ENCODE assay signal across 8 mouse cellular contexts in the genomic region with DNA sequence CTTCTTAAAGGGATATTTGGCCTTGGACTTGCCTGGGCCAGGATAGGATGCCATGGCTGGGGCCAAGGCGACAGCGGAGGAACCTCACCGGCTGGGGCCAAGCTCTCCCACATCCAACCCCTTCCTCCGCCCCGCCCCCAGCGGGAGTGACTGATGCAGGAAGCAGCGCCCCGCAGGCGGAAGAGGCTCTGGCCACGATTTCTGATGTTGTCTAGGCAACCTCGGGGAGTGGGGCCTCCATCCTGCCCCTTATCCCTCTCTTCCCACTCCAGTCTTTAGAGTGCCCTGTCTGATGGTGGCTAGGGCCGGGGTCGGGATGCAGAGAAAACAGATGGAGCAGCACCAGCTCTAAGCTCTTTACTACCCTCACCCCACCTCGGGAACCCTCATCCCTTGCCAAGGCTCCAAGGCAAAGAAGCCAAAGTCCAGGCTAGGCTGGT. TPM values are rescaled to one million over a fixed set of nuclear protein-coding genes. Genes with fewer than 3 reads are reported as not detected.
DNase-seq lines count a peak whose midpoint lies in the region; ATAC-seq and TF ChIP-seq lines count a peak whose summit lies in the region.

No protein-coding gene starts in this region.

- no peaks in the 10 kb centered on the region for H3K9me3 ChIP-seq in E14TG2a.4 (ENCODE audit: low read length)
- H3K9me3 ChIP-seq in forebrain, embryonic 11.5 days (ENCODE audit: control insufficient read depth, low read length): no peaks in the 10 kb centered on the region
- H3K9me3 ChIP-seq in heart, embryonic 16.5 days (replicated peaks; ENCODE audit: control insufficient read depth, low read length): no peaks in the 10 kb centered on the region
- H3K9me3 ChIP-seq in liver, embryonic 13.5 days (replicated peaks): no peaks in the 10 kb centered on the region
- H3K9me3 ChIP-seq in stomach, embryonic 15.5 days: no peaks in the 10 kb centered on the region

- peak; percentile 85 for ATAC-seq in forebrain, embryonic 11.5 days (replicated peaks; ENCODE audit: low FRiP score)
- peak; percentile 86 for ATAC-seq in heart, embryonic 16.5 days (replicated peaks; ENCODE audit: extremely low read depth, insufficient read depth, low FRiP score)
- peak; percentile 84 for ATAC-seq in liver, embryonic 13.5 days (ENCODE audit: low read depth)
- peak; percentile 81 for ATAC-seq in stomach, embryonic 15.5 days (ENCODE audit: insufficient read depth, low FRiP score, low read depth)

- H3K27me3 ChIP-seq in E14TG2a.4 (ENCODE audit: insufficient read depth, low read length): no peaks in the 10 kb centered on the region
- H3K27me3 ChIP-seq in forebrain, embryonic 11.5 days (ENCODE audit: control insufficient read depth, insufficient read depth, low read length): no peaks in the 10 kb centered on the region
- no peaks in the 10 kb centered on the region for H3K27me3 ChIP-seq in heart, embryonic 16.5 days (ENCODE audit: control insufficient read depth, insufficient read depth, low read length)
- H3K27me3 ChIP-seq in liver, embryonic 13.5 days: no peaks in the 10 kb centered on the region
- H3K27me3 ChIP-seq in stomach, embryonic 15.5 days (replicated peaks): no peaks in the 10 kb centered on the region

- H3K4me2 ChIP-seq in forebrain, embryonic 11.5 days (ENCODE audit: low read depth, low read length, severe bottlenecking): peak overlapping the region; percentile 91
- peak overlapping the region; percentile 97 for H3K4me2 ChIP-seq in heart, embryonic 16.5 days (ENCODE audit: low read depth, low read length)
- peak overlapping the region; percentile 99 for H3K4me2 ChIP-seq in liver, embryonic 13.5 days
- peak overlapping the region; percentile 95 for H3K4me2 ChIP-seq in stomach, embryonic 15.5 days

- peaks cover 23% of the 10 kb centered on the region for H3K36me3 ChIP-seq in E14TG2a.4 (ENCODE audit: insufficient read depth, low read length)
- H3K36me3 ChIP-seq in forebrain, embryonic 11.5 days (ENCODE audit: control insufficient read depth, insufficient read depth, low read length): no peaks in the 10 kb centered on the region
- H3K36me3 ChIP-seq in heart, embryonic 16.5 days (ENCODE audit: control insufficient read depth, insufficient read depth): peaks cover 2% of the 10 kb centered on the region; the same call in 1 of the 2 replicates
- H3K36me3 ChIP-seq in liver, embryonic 13.5 days: peaks cover 25% of the 10 kb centered on the region
- no peaks in the 10 kb centered on the region for H3K36me3 ChIP-seq in stomach, embryonic 15.5 days

- H3K27ac ChIP-seq in forebrain, embryonic 11.5 days (ENCODE audit: low read depth, low read length): peak overlapping the region; percentile 67; the same call in 1 of the 2 replicates
- H3K27ac ChIP-seq in heart, embryonic 16.5 days (ENCODE audit: low read length): peak overlapping the region; percentile 90
- peak overlapping the region; percentile 90 for H3K27ac ChIP-seq in liver, embryonic 13.5 days
- peak overlapping the region; percentile 96 for H3K27ac ChIP-seq in stomach, embryonic 15.5 days

- DNase-seq in c-Kit-positive CD71-positive TER-119-negative erythroid progenitor cells, embryonic 14.5 days (ENCODE audit: low read depth): peak; percentile 84
- peak; percentile 93 for DNase-seq in forebrain, embryonic 11.5 days (ENCODE audit: low spot score)
- peak; percentile 98 for DNase-seq in kidney, postnatal 25 days
- peak; percentile 91 for DNase-seq in liver, embryonic 13.5 days
- DNase-seq in natural killer cell, adult 2 months (ENCODE audit: low spot score in 2 of 2): peak; percentile 62 to 65

- peak overlapping the region; percentile 95 for H3K4me3 ChIP-seq in E14TG2a.4 (replicated peaks; ENCODE audit: low read length)
- peak overlapping the region; percentile 57 for H3K4me3 ChIP-seq in forebrain, embryonic 11.5 days (ENCODE audit: low read depth, low read length)
- peak overlapping the region; percentile 81 for H3K4me3 ChIP-seq in heart, embryonic 16.5 days (ENCODE audit: low read length)
- H3K4me3 ChIP-seq in liver, embryonic 13.5 days (replicated peaks): peak overlapping the region; percentile 89
- peak overlapping the region; percentile 60 for H3K4me3 ChIP-seq in stomach, embryonic 15.5 days (replicated peaks)

- peak overlapping the region; percentile 56 for H3K9ac ChIP-seq in forebrain, embryonic 11.5 days (ENCODE audit: low read length)
- H3K9ac ChIP-seq in heart, embryonic 16.5 days (ENCODE audit: low read length): peak overlapping the region; percentile 81
- peak overlapping the region; percentile 96 for H3K9ac ChIP-seq in liver, embryonic 13.5 days
- peak overlapping the region; percentile 40; the same call in 1 of the 2 replicates for H3K9ac ChIP-seq in stomach, embryonic 15.5 days

- no peak for TF ChIP-seq CTCF in E14TG2a.4 (conservative IDR thresholded peaks at IDR 0.05; ENCODE audit: low read length)

- WGBS in forebrain, embryonic 11.5 days: 0% methylated on average over 14 of the region's 14 CpGs
- WGBS in heart, embryonic 16.5 days: 0% methylated on average over 14 of the region's 14 CpGs
- WGBS in liver, embryonic 13.5 days (ENCODE audit: insufficient replicate concordance): 0% methylated on average over 14 of the region's 14 CpGs
- WGBS in stomach, embryonic 15.5 days: under 1% methylated on average over 14 of the region's 14 CpGs

- H3K4me1 ChIP-seq in E14TG2a.4 (replicated peaks; ENCODE audit: low read depth, low read length): peaks cover 88% of the 10 kb centered on the region
- H3K4me1 ChIP-seq in forebrain, embryonic 11.5 days (replicated peaks; ENCODE audit: control insufficient read depth, insufficient read depth, low read length): peaks cover 13% of the 10 kb centered on the region
- H3K4me1 ChIP-seq in heart, embryonic 16.5 days (ENCODE audit: control insufficient read depth, insufficient read depth, low read length): peaks cover 56% of the 10 kb centered on the region
- H3K4me1 ChIP-seq in liver, embryonic 13.5 days (replicated peaks): peaks cover 88% of the 10 kb centered on the region
- H3K4me1 ChIP-seq in stomach, embryonic 15.5 days: peaks cover 43% of the 10 kb centered on the region

RNA-seq across cellular contexts. Expression of a gene that starts 1.1 kb away (rescaled TPM):
- 45.1 and 45.7 TPM in 2 replicates for polyA plus RNA-seq in forebrain, embryonic 11.5 days (2014; fragmentation: Nextera tagmentation; extraction: Ambion mirVana)
- 27.1 and 29.2 TPM in 2 replicates for polyA plus RNA-seq in heart, embryonic 16.5 days (2015; fragmentation: Nextera tagmentation; extraction: Ambion mirVana)
- polyA plus RNA-seq in liver, embryonic 13.5 days (2015; fragmentation: Nextera tagmentation; extraction: Ambion mirVana): 46.0 and 48.2 TPM in 2 replicates
- 49.0 and 56.1 TPM in 2 replicates for polyA plus RNA-seq in stomach, embryonic 15.5 days (2015; fragmentation: Nextera tagmentation; extraction: Ambion mirVana)

RNA-seq across cellular contexts. Expression of a gene that starts 7.3 kb away (rescaled TPM):
- 0.33 and 0.99 TPM in 2 replicates for polyA plus RNA-seq in forebrain, embryonic 11.5 days (2014; fragmentation: Nextera tagmentation; extraction: Ambion mirVana)
- polyA plus RNA-seq in heart, embryonic 16.5 days (2015; fragmentation: Nextera tagmentation; extraction: Ambion mirVana): 0.71 and 0.79 TPM in 2 replicates
- polyA plus RNA-seq in liver, embryonic 13.5 days (2015; fragmentation: Nextera tagmentation; extraction: Ambion mirVana): 2.6 and 3.1 TPM in 2 replicates
- polyA plus RNA-seq in stomach, embryonic 15.5 days (2015; fragmentation: Nextera tagmentation; extraction: Ambion mirVana): 1.8 and 2.5 TPM in 2 replicates

RNA-seq across cellular contexts. Expression of a gene that starts 40.6 kb away (rescaled TPM):
- polyA plus RNA-seq in forebrain, embryonic 11.5 days (2014; fragmentation: Nextera tagmentation; extraction: Ambion mirVana): 11.8 and 14.3 TPM in 2 replicates
- polyA plus RNA-seq in heart, embryonic 16.5 days (2015; fragmentation: Nextera tagmentation; extraction: Ambion mirVana): 16.6 and 17.6 TPM in 2 replicates
- polyA plus RNA-seq in liver, embryonic 13.5 days (2015; fragmentation: Nextera tagmentation; extraction: Ambion mirVana): 17.9 and 19.6 TPM in 2 replicates
- 23.0 and 28.8 TPM in 2 replicates for polyA plus RNA-seq in stomach, embryonic 15.5 days (2015; fragmentation: Nextera tagmentation; extraction: Ambion mirVana)

Comparison
In these comparisons a context has a peak if more than half of its experiments do, and no peak if none do; other contexts are left out.
1. Peak in every context shown above with its lines: DNase-seq, ATAC-seq, H3K4me3 ChIP-seq and H3K27ac ChIP-seq.
2. H3K9ac ChIP-seq: peak in every context shown above with its lines; median percentile 96 in liver, embryonic 13.5 days; 81 in heart, embryonic 16.5 days; 56 in forebrain, embryonic 11.5 days; 40 in stomach, embryonic 15.5 days.